Mouse (Mus musculus) inflammation-experienced regulatory T-cells, adult 6 months (primary cell): Measurements from ENCODE around the gene Kctd2. TPM values are rescaled to one million over a fixed set of nuclear protein-coding genes. Genes with fewer than 3 reads are reported as not detected.
A peak's percentile ranks its signal among the peaks of the same experiment; 100 is the strongest.
"Not testable (repeated sequence)": the region's sequence is repeated elsewhere in the genome, so short reads cannot be mapped to it uniquely, and the experiment has no call there.

Source experiments
- ATAC-seq: one replicate; pipeline ENCODE4 v1.8.0; 2017
- polyA plus RNA-seq, 3 experiments: library from polyadenylated mRNA; unstranded; fragments of 100-300 nt; shearing (Covaris generic); gene quantifications; one replicate each; pipeline ENCODE4 v1.2.1; 2017

The Kctd2 gene
- polyA plus RNA-seq, 3 experiments from 2014 or later, result 5.6 to 15.7 (median 14.9) TPM

DNA sequence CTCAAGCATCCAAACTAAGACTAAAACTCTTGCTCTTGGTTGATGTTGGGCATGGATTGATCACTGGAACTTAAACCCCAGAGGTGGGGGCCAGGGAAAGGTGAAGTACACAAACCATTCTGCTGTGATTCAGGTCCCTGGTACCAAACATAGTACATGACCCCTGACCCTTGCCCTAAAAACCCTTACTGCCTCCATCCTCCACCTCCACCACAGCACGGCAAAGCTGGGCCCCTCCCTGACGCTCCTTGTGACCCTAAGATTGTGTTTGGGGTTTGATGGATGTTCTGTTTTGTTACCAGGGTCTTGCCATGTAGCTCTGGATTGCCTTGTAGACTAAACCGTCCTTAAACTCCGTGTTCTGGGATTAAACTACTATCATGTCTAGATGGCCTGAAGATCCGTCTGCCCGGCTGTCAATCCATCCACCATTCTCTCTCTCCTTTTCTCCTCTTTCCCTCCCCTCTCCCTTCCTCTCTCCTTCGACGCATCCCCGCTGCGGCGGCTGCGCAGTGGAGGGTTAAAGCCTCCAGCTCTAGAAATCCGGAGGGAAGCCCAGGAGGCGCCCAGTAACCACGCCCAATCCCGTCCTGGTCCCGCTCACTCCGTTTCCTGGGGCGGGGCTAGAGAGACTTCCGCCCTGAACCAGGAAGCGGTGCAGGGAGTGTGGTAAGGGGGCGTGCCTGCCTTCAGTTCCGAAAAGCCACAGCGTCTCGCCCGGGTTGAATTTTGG, 55.3 kb downstream of the Kctd2 start, which contains the start of gene Armc7:
Armc7 (plus strand) TSS at position 643 of the 733 bp plus-strand sequence.
- peak; percentile 92 for ATAC-seq

DNA sequence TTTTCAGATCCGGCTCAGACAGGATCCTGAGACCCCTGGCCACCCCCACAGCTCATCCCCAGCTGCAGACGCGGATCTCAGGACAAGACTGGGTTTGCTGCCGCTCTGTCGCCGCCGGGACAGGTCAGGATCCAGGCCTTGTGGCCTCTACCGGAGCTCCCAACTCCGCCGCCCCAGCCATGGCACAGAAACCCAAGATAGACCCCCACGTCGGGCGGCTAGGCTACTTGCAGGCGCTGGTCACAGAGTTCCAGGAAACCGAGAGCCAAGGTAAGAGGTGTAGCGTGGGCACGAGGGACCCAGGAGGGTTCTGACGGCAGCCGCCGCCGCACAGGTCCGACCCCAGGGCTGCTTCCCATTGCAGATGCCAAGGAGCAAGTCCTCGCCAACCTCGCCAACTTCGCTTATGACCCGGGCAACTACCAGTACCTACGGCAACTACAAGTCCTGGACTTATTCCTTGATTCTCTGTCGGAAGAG, 55.9 kb downstream of the Kctd2 start:
- no peak for ATAC-seq

DNA sequence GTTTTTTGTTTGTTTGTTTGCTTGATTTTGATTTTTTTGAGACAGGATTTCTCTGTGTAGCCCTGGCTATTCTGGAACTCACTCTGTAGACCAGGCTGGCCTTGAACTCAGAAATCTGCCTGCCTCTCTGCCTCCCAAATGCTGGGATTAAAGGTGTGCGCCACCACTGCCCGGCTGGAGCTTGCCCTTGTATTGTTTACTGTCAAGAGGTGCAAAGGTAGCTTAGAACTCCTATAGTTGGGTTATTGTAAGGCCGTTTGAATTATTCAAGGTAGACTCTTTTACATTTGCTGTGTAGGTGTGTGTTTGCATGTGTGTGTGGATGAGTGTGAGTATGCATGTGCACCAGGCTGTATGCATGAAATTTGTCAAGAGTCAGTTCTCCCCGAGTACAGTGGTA, 56.7 kb downstream of the Kctd2 start:
- not testable (repeated sequence) for ATAC-seq

DNA sequence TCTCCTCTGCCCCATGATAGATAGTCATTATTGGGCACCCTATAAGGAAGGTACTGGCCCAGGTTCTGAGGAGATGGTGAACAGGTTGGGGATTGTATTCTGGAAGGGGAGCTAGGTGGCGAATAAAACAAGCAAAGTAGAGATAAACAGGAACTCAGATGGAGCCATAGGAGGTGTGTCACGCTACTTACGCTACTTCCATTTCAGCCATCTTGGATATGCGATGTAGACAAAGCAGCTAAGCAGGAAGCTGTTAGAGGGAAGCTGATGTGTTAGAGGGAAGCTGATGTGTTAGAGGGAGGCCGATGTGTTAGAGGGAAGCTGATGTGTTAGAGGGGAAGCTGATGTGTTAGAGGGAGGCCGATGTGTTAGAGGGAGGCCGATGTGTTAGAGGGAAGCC, 57.5 kb downstream of the Kctd2 start:
- ATAC-seq, result peak; percentile 29

DNA sequence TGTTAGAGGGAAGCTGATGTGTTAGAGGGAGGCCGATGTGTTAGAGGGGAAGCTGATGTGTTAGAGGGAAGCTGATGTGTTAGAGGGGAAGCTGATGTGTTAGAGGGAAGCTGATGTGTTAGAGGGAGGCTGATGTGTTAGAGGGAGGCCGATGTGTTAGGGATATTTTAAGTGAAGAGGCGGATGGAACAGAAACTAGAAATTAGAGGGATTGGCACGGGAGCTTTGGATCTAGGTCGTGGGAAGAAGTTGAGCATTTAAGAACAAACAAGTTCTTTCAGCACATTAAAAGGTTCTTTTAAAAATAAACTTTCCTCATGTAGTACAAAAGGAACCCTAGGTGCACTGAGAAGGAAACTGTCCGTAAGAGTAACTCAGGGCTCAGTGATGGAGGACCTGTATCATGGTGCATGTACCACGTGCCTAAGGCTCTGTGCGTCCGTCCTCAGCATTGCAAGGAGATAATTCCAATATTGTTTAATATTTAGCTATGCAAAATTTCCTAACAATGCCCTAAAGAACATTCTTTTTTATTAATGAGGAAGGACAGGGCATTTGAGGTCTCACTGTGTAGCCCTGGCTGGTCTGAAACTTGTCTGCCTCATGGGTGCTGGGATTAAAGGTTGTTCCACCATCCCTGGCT, 58.5 kb downstream of the Kctd2 start:
- ATAC-seq, result no peak

Other genes starting within 250 kb of the Kctd2 start
- gene Tmem104, start 232.6 kb upstream of the Kctd2 start, polyA plus RNA-seq, result 10 to 100 TPM in 1 of 3 experiments, 1 to 10 TPM in 2; 9.2 to 10.6 (median 9.8) TPM
- gene Nat9, start 232.3 kb upstream of the Kctd2 start, polyA plus RNA-seq, result 10 to 100 TPM; 14.2 to 21.0 (median 15.1) TPM
- not detected for gene Grin2c, start 152.9 kb upstream of the Kctd2 start, polyA plus RNA-seq
- 10 to 100 TPM; 20.6 to 26.2 (median 23.7) TPM for gene Fdxr, start 143.1 kb upstream of the Kctd2 start, polyA plus RNA-seq
- gene Fads6, start 122.5 kb upstream of the Kctd2 start, polyA plus RNA-seq, result 1 to 10 TPM in 1 of 3 experiments, under 1 TPM in 2; 0.62 to 1.1 (median 0.78) TPM
- gene Otop2, start 113.0 kb upstream of the Kctd2 start, polyA plus RNA-seq, result not detected
- gene Ush1g, start 98.1 kb upstream of the Kctd2 start, polyA plus RNA-seq, result not detected
- not detected for gene Otop3, start 85.4 kb upstream of the Kctd2 start, polyA plus RNA-seq
- gene Hid1, start 52.4 kb upstream of the Kctd2 start, polyA plus RNA-seq, result 1 to 10 TPM; 1.9 to 3.4 (median 2.6) TPM
- gene Cdr2l, start 38.2 kb upstream of the Kctd2 start, polyA plus RNA-seq, result not detected
- 100 to 1,000 TPM; 173 to 208 (median 179) TPM for gene Mrpl58, start 16.4 kb upstream of the Kctd2 start, polyA plus RNA-seq
- 100 to 1,000 TPM; 696 to 777 (median 721) TPM for gene Atp5h, start 166 bp upstream of the Kctd2 start, polyA plus RNA-seq
- gene Trim80, start 20.4 kb downstream of the Kctd2 start, polyA plus RNA-seq, result not detected
- 1 to 10 TPM; 1.1 to 3.5 (median 2.8) TPM for gene Slc16a5, start 42.3 kb downstream of the Kctd2 start, polyA plus RNA-seq
- gene Armc7, start 55.5 kb downstream of the Kctd2 start, polyA plus RNA-seq, result 10 to 100 TPM; 68.2 to 95.6 (median 70.3) TPM
- 100 to 1,000 TPM; 242 to 269 (median 245) TPM for gene Nt5c, start 71.7 kb downstream of the Kctd2 start, polyA plus RNA-seq
- gene Jpt1, start 94.3 kb downstream of the Kctd2 start, polyA plus RNA-seq, result 100 to 1,000 TPM; 619 to 638 (median 633) TPM
- 100 to 1,000 TPM; 668 to 906 (median 737) TPM for gene Sumo2, start 116.1 kb downstream of the Kctd2 start, polyA plus RNA-seq
- gene Nup85, start 144.3 kb downstream of the Kctd2 start, polyA plus RNA-seq, result 10 to 100 TPM; 46.0 to 56.8 (median 53.8) TPM
- 10 to 100 TPM; 22.9 to 31.7 (median 27.9) TPM for gene Mrps7, start 183.8 kb downstream of the Kctd2 start, polyA plus RNA-seq
- gene Gga3, start 183.9 kb downstream of the Kctd2 start, polyA plus RNA-seq, result 10 to 100 TPM; 24.8 to 36.2 (median 35.0) TPM
- 100 to 1,000 TPM; 192 to 274 (median 231) TPM for gene Mif4gd, start 192.8 kb downstream of the Kctd2 start, polyA plus RNA-seq
- gene Slc25a19, start 208.2 kb downstream of the Kctd2 start, polyA plus RNA-seq, result 10 to 100 TPM; 69.3 to 87.8 (median 80.1) TPM